Mouse (Mus musculus): ENCODE measurements around the gene Saysd1.

- TF ChIP-seq CTCF (IDR thresholded peaks at IDR 0.05; ENCODE audit: borderline replicate concordance, extremely low read depth, insufficient read depth, insufficient read length) (no peak), POLR2A (IDR thresholded peaks at IDR 0.05; ENCODE audit: borderline replicate concordance, extremely low read depth, insufficient read depth, insufficient read length, poor library complexity, severe bottlenecking) (no peak)
Measured at GRCm38 (mm10) chr14:20116149-20116605, 22.2 kb downstream of the Saysd1 start.

Measured in brain, embryonic 14.5 days (tissue).